Mouse (Mus musculus) midbrain, embryonic 15.5 days (tissue): ENCODE results near the gene Vmn2r2. TPM values are rescaled to one million over a fixed set of nuclear protein-coding genes. Genes with fewer than 3 reads are reported as not detected.
A peak's percentile ranks its signal among the peaks of the same experiment; 100 is the strongest.

Experiments
- ATAC-seq: fragments of 200-750 bp; cut with Nextera tagmentation; replicated peaks from 2 replicates; pipeline ENCODE4 v1.8.0; 2017; ENCODE audit warnings: moderate TSS enrichment
- H3K27ac ChIP-seq: fragments of 300-500 bp; sonication (generic); 2 replicates; pipeline ENCODE4 v1.5.1; 2015; ENCODE audit warnings: mild to moderate bottlenecking, inconsistent platforms
- H3K27me3 ChIP-seq: fragments of 300-500 bp; sonication (generic); replicated peaks from 2 replicates; pipeline ENCODE4 v1.6.1; 2015; ENCODE audit warnings: inconsistent platforms
- H3K36me3 ChIP-seq: fragments of 300-500 bp; sonication (generic); replicated peaks from 2 replicates; pipeline ENCODE4 v1.6.1; 2015; ENCODE audit warnings: inconsistent platforms
- H3K4me1 ChIP-seq: fragments of 300-500 bp; sonication (generic); 2 replicates; pipeline ENCODE4 v1.6.1; 2015; ENCODE audit warnings: inconsistent platforms
- H3K4me2 ChIP-seq: fragments of 300-500 bp; sonication (generic); 2 replicates; pipeline ENCODE4 v1.6.1; 2015; ENCODE audit warnings: inconsistent platforms, mild to moderate bottlenecking, moderate library complexity
- H3K4me3 ChIP-seq: fragments of 300-500 bp; sonication (generic); 2 replicates; pipeline ENCODE4 v1.5.1; 2015; ENCODE audit warnings: mild to moderate bottlenecking, inconsistent platforms
- H3K9ac ChIP-seq: fragments of 300-500 bp; sonication (generic); 2 replicates; pipeline ENCODE4 v1.6.1; 2015; ENCODE audit warnings: mild to moderate bottlenecking, inconsistent platforms
- H3K9me3 ChIP-seq: fragments of 300-500 bp; sonication (generic); 2 replicates; pipeline ENCODE4 v1.6.1; 2016; ENCODE audit warnings: inconsistent platforms
- WGBS: fragments of 180-500 bp; shearing (Covaris S2); methylation state at CpG from one replicate; pipeline ENCODE4 v1.1.7; 2015; ENCODE audit warnings: mixed read lengths; 5-methylcytosine and 5-hydroxymethylcytosine counted together
- polyA plus RNA-seq: library from polyadenylated mRNA; unstranded; fragments of >200 nt; fragmentation: Nextera tagmentation; extraction: Ambion mirVana; gene quantifications from 2 replicates; pipeline ENCODE4 v1.2.1, GENCODE M21; 2015

Vmn2r2 gene
- 0.04 TPM in 2 replicates for polyA plus RNA-seq

DNA sequence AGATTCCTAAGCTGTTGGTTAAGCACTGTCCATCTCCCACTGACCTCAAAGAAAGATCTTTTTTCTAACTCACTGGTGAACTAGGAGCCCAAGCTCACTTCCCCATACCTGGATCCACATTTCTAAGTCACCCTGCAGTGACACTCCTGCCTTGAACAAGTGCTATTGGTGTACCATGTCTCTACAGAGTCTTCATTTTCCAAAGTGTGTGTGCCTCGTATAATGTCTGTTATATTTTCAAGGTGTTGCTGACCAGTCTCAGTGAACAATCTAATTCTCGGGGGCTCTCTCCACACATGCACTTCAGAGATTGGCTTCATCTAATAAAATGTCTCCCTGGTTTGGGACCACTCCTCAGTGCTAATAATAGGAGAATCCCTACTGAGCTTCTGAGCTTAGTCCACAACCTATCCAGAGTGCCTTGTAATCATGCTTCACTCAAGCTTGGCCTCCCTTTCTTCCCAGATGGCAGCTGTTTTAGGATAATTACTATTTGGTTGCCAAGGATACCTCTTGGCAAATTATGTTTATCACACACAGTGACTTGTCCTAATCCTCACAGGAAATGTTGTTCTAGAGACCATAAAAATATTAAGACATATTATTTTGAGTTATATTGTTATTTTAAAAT, at the start of gene Vmn2r2:
TSS of gene Vmn2r2 (minus strand) at position 51 of the 631 bp plus-strand sequence.
- 72% methylated on average over 2 of the region's 2 CpGs for WGBS
- Histone ChIP-seq H3K9me3 (no peaks in the 10 kb centered on the region), H3K4me1 (no peaks in the 10 kb centered on the region), H3K4me2 (no peak within 1 kb of the TSS), H3K27ac (no peak within 1 kb of the TSS), H3K36me3 (no peaks in the 10 kb centered on the region), H3K9ac (no peak within 1 kb of the TSS), H3K27me3 (no peaks in the 10 kb centered on the region), H3K4me3 (no peak within 1 kb of the TSS)
- peak; percentile 52; the same call in 1 of the 2 replicates for ATAC-seq

DNA sequence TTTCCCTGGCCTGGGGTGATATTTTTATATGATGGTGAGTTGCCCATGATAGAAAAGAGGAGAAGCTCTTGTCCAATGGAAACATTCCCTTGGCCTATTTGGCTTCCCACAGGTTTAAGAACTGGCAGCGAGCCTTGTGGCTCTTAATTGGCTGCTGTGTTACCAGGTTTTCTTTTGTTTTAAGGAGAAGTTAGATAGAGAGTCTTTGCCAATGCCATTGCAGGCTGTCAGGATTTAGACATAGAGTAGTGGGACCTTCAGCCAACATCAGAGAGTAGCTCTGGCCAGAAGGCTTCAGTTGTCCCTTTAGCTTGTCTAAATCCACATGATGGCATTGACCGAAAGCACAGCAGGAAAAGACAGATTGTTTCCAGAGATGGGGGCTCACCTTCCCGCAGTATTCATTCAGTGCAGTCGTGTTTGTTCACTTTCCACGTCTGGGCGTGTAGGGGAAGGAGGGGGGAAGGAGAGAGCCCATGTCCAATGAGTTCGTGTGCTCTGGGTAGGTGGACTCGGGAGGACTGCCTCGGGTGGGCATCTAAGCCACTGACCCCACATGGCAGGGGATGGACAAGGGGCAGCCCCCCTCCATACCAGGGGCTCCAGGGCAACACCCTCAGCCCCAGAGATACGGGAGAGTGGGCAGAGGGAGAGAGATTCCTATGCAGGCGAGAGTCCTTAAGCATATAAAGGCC, 28.2 kb downstream of the Vmn2r2 start:
- H3K36me3 ChIP-seq, result no peaks in the 10 kb centered on the region
- 81% methylated on average over 11 of the region's 11 CpGs for WGBS
- H3K4me2 ChIP-seq, result no peak overlapping the region
- no peak overlapping the region for H3K27ac ChIP-seq
- H3K9ac ChIP-seq, result no peak overlapping the region
- no peaks in the 10 kb centered on the region for H3K27me3 ChIP-seq
- H3K4me1 ChIP-seq, result no peaks in the 10 kb centered on the region
- ATAC-seq, result peak; percentile 33; the same call in 1 of the 2 replicates
- no peaks in the 10 kb centered on the region for H3K9me3 ChIP-seq
- no peak overlapping the region for H3K4me3 ChIP-seq

DNA sequence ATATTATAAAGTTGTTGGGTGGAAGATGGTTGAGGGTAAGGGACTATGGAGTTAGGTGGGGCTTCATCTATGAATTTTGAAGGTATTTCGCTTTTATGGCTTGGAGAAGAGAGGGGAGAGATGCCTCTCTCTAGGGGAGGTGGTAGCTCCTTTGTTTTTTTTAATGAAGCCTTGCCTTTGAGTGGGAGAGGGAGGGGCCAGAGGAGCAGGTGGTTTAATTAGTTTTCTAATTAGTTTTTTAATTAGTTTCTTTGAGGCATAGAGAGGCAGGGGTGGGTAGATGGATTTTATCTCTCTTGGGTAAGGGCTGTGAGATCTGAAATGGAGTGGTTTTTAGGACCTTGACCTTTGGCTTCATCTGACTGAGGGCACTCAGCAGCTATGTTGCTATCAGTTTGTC, 29.0 kb downstream of the Vmn2r2 start:
- Histone ChIP-seq H3K4me2 (no peak overlapping the region), H3K27ac (no peak overlapping the region), H3K4me1 (no peaks in the 10 kb centered on the region), H3K27me3 (no peaks in the 10 kb centered on the region), H3K9me3 (no peaks in the 10 kb centered on the region), H3K36me3 (no peaks in the 10 kb centered on the region), H3K4me3 (no peak overlapping the region), H3K9ac (no peak overlapping the region)
- ATAC-seq, result 0 out of 2 replicates have a peak, but pooled peaks have one; percentile 54
- WGBS, result 77% methylated on average over 1 of the region's 1 CpGs

DNA sequence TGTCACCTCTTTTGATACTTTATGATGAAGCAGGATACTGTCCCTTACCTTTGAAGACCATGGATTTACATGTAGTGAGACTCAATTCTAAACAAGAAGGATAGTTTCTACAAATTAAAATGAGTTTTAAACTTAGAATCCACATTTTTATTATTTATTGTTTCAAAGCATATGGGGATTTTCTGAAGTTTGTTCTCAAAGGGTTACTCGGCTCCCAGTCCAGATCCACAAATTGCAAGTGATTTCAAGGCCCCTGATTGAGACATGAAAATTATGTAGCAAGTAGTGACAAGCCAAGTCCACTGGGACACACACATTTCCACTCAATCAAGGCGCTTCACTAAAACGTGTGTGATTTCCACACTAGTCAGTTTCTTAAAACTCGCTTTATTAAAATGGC, 60.5 kb downstream of the Vmn2r2 start, which contains the start of gene Vmn2r1:
TSS of gene Vmn2r1 (plus strand) at position 301 of the 400 bp plus-strand sequence.
- H3K36me3 ChIP-seq, result no peaks in the 10 kb centered on the region
- H3K9me3 ChIP-seq, result no peaks in the 10 kb centered on the region
- H3K27me3 ChIP-seq, result no peaks in the 10 kb centered on the region
- H3K27ac ChIP-seq, result no peak within 1 kb of the TSS
- ATAC-seq, result no peak
- H3K4me3 ChIP-seq, result no peak within 1 kb of the TSS
- H3K4me1 ChIP-seq, result no peaks in the 10 kb centered on the region
- H3K9ac ChIP-seq, result no peak within 1 kb of the TSS
- H3K4me2 ChIP-seq, result no peak within 1 kb of the TSS
- 86% methylated on average over 4 of the region's 4 CpGs for WGBS

Other genes with a start within 250 kb of the Vmn2r2 start
- 9.9 and 11.0 TPM in 2 replicates for gene Plch1, start 242.5 kb downstream of the Vmn2r2 start, polyA plus RNA-seq
- gene E130311K13Rik, start 212.5 kb downstream of the Vmn2r2 start, polyA plus RNA-seq, result 5.7 and 7.8 TPM in 2 replicates
- 18.6 and 19.6 TPM in 2 replicates for gene Slc33a1, start 177.2 kb downstream of the Vmn2r2 start, polyA plus RNA-seq
- gene Gmps, start 165.8 kb downstream of the Vmn2r2 start, polyA plus RNA-seq, result 46.5 and 50.4 TPM in 2 replicates
- gene Vmn2r1, start 60.4 kb downstream of the Vmn2r2 start, polyA plus RNA-seq, result 0.13 and 0.14 TPM in 2 replicates
- not detected in 2 replicates for gene Vmn2r3, start 147.8 kb upstream of the Vmn2r2 start, polyA plus RNA-seq